Mouse (Mus musculus) bone marrow, adult 2 months (tissue): ENCODE data around the gene Ppy.

Experiments used
- CTCF ChIP-seq: fragments of 200-500 bp; IDR thresholded peaks from 2 replicates; pipeline ENCODE4 v1.5.1; 2011; ENCODE audit warnings: low read length, control low read depth; ENCODE audit not compliant: control insufficient read depth, insufficient read depth
- POLR2A ChIP-seq: fragments of 200-500 bp; IDR thresholded peaks from 2 replicates; pipeline ENCODE4 v1.6.1; 2011; ENCODE audit warnings: low read depth, mild to moderate bottlenecking, control low read depth, low read length, borderline replicate concordance; ENCODE audit not compliant: control insufficient read depth

DNA sequence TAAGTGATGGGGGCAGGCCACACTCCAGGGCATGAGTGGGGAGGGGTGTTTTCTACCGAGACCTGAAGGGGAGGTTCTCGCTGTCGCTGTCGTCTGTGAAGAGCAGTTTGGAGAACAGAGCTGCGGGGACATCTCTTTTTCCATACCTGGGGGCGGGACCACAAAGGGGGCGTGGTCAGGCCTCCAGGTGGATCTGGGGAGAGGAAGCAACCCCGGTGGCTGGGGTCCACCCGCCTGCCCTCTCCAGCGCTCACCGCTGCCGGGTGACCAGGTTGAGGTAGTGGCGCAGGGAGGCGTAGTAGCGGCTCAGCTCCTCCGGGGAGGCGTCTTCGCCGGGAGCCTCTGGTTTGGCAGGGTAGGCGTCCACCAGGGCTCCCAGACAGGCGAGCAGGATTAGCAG, 5.8 kb upstream of the Ppy start:
- TF ChIP-seq CTCF (no peak), POLR2A (no peak)
